Mouse (Mus musculus) ovary, adult 18-20 months (tissue): Measurements from ENCODE around the gene Slc30a4.

ENCODE experiments used
- DNase-seq: peaks from one replicate; pipeline ENCODE4 v3.0.0; 2022; ENCODE audit warnings: low spot score, mixed read lengths

The Slc30a4 gene

DNA sequence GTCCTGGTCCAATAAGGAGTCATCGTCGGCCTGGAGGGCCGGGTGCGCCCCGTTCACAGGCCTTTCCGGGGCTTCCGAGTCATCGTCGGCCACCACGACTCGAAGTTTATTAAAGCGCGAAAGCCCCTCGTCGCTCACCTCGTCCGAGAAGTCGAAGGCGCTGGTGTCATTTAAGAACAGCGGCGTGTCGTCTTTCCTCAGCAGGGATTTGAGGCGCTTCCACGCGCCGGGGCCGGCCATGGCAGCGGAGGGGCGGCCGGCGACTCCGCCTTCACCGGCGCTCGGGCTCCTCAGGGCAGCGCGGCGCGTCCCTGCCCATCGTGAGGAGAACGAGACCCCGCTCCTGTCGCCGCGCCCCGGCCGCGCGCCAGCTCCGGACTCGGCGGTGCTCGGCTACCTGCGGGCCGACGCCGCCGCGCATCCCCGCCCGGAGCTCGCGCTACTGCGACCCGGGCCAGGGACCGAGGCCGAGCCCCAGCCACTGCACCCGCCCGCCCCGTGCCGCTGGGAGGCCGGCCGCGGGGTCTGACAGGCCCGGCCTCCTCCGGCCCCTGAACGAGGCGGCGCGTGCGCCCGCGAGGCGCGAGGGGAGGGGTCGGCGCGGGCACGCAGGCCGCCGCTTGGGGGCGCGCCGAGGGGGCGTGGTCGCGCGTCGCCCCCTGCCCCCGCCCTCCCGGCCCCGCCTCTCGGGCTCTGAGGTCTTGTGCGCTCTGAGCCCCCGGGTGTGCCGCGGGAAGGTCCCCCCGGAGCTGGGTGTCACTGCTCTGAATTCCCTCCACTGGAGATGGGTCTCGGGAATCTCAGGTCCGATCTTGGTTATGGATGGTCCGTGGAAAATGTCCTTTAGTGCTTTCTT lies at the start of gene Slc30a4:
Slc30a4 (minus strand) TSS at position 483 of the 856 bp plus-strand sequence.
- DNase-seq: peak; percentile 77

DNA sequence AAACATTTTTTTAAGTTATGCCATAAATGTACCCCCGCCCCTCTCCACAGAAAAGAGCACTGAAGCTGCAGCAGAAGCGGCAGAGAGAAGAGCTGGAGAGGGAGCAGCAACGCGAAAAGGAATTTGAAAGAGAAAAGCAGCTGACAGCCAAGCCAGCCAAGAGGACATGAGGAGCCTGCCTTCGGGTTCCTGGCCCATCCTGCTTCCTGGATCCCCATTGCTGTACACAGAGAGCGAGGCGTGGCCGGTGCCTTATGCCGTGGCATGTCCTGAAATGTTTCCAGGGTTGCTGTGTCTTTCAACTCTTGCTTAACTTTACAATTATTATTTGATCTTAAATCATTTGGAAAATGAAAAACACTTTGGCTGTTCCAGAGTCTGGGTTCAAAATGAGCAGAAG lies 44.0 kb upstream of the Slc30a4 start:
- DNase-seq: no peak

DNA sequence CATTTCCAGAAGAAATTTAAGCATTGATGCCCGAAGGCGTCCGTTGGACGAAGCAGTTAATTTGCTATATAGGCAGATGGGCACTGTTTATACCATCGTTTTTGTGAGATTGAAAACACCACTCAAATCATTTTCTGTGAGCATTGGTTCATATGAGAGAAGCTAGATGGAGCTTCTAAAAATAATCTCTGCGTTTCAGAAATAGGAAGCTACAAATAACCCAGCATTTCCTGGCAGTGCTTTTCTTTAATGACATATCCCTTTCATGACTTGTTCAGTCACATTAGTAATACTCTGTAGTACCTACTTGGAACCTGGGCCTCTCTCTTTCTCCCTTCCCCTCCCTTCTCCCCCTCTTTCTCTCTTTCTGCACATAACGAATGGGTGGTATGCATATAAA lies 36.6 kb upstream of the Slc30a4 start:
- no peak for DNase-seq

DNA sequence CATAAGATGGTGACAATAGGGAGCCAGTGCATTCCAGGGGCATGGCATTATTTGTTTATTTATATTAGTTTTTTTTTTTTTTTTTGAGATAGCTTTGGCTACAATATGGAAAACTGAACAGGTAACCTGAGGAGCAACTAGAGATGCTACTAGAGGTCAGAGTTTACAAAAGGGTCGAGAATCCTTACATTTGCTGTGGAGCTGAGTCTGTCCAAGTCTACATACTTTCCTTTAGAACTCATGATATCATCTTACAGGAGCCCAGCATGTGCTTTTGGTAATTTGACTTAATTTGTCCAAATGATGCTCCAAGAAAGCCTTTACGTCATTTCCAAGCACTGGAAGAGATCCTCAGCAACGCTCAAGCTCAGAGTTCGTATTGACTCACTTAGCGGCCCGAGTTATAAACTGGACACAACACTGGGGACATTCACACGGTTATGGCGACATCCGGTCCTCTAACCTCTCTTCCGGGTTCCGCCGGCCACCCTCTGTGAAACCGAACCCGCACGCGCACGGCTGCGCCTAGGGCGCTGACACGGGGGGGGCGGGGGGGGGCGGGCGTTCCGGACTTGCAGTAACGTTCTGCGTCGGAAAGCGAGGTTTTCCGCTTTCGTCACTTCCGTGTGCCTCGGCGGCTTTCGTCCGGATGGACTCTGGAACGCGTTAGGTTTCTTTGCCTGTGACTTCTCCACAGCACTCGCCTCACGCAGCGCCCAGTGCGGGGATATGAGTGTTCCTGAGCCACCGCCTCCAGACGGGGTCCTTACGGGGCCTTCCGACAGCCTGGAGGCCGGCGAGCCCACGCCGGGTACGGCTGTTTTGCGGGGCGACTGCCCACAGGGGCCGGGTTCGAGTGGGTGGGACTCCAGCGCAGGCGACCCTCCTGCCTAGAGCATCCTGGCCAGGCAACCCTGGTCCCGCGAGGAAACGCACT lies 35.7 kb upstream of the Slc30a4 start, which contains the start of gene Bloc1s6:
Bloc1s6 (plus strand) TSS at position 610 of the 937 bp plus-strand sequence.
- DNase-seq: peak; percentile 80

DNA sequence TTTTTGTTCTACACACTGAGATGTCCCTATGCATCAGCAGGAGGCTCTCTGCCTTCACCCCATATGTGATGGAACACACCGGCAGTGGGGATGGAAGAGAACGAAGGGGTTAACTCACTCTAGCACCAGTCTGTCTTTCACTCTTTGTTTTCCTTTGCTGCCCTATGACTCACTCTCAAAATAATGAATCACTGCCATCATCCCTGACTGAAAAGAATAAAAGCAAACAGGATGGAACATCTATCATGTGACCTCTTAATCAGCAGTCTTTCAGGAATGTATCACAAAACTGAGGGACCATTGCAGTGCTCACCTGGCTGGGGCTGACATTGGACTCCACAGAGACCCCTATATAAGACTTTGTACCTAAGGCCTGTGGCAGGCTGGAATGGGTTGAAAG lies 29.0 kb upstream of the Slc30a4 start:
- no peak for DNase-seq

DNA sequence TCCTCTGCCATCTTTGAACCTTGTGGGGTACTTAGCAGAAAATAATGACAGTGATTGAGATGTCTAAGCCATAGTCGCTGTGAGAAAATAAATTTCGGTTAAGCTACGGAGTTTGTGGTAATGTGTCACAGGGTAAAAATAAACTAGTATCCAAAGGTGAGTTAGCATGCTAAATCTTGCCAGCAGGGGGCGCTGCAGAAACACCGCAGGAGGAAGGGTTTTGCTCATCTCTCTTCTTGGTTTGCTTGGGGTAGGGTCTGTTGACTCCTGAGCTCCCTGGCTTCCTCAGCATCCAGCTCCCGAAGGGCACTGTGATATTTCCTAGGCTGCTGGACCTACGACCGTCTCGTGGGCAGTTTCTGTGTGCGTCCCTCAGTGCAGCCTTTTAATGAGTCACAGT lies 23.1 kb upstream of the Slc30a4 start:
- no peak for DNase-seq

DNA sequence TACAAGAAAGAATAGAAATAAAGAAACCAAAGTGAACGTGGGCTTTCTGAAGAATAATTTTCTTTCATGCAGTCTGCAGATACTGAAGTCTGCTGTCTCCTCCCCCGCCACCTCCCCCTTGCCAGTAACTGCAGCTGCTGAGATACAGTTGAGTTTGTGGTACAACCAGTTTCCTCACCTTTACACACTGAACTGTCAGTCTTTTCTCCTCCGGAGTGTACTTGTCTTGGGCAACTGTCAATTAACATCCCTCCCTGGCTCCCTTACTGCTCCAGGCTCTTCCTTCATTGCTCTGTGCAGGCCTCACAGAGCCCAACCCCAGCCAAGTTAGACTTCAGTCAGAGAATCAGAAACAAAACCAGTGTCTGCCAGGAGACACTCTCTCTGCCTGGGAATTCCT lies 18.1 kb upstream of the Slc30a4 start:
- DNase-seq: no peak

DNA sequence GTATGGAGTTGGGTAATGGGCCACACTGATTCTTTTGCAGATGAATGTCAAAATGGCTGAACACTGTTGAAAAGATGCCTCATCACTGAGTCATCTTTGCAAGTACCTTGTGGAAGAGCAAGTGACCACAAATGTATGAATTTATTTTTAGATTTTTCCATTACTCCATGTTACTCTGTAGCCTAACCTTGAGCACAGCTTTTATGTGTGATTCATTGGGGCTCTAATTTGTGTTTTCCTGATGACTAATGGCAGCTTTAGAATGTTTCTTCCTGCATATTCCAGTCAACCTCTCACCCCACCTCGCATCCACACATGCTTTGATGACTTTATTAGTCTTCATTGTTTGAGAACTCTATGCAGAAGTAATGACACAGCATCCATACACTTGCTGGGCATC lies 16.8 kb upstream of the Slc30a4 start:
- DNase-seq: no peak

DNA sequence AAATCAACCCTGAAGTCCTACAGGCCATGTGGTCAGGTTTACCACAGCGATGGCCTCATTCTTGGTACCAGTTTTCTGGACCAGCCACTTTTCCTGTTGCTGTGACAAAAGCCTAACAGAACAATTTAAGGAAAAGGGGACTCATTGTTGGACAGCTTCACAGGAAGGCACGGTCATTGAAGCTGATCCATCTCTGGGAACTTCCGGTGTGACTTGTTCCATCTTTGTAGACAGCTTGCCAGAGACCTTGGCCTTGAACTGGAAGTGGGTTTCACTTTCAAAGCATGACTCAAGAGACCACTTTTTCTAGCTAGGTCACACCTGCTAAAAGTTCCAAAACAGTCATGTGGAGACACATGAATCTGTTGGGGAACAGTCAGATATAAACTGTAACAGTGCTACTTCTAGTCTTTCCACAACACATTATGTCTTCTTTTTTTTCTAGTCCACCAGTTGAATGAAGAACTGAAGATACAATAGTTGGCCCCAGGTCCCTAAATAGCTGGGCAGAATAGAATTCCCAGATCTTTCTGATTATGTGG lies 13.9 kb upstream of the Slc30a4 start:
- no peak for DNase-seq

DNA sequence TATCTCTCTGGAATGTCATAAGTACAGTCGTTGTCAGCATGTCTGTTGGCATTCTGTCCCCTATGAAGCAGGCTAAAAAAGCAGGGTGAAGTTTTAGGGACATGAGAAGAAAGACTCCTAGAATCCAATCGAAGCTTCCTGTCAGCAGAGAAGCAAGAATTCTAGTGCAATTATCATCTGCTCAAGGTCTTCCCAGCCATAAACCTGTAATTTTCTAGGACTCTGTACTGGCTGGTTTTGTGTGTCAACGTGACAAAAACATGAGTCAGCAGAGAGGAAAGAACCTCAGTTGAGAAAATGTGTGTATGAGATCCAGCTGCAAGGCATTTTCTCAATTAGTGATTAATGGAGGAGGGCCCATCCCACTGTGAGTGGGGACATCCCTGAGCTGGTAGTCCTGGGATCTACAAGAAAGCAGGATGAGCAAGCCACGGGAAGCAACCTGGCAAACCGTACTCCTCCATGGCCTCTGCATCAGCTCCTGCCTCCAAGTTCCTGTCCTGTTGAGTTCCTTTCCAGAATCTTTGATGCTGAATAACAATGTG lies 12.8 kb upstream of the Slc30a4 start:
- DNase-seq: no peak

DNA sequence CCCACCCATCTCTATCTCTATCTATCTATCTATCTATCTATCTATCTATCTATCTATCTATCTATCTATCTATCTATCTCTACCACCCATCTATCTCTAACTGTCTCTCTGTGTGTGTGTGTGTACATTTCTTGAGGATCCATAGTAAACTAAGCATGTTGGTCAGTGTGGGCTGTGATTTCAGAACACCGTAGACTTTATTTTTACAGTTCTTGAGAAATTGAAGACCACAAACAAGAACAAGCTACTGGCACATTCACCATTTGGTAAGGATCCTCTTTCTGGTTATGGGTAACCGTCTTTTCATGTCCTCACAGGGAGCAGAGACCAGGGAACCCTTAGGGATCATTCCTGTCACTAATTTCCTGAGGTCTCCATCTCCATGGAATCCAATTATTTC lies 10.4 kb upstream of the Slc30a4 start:
- no peak for DNase-seq

DNA sequence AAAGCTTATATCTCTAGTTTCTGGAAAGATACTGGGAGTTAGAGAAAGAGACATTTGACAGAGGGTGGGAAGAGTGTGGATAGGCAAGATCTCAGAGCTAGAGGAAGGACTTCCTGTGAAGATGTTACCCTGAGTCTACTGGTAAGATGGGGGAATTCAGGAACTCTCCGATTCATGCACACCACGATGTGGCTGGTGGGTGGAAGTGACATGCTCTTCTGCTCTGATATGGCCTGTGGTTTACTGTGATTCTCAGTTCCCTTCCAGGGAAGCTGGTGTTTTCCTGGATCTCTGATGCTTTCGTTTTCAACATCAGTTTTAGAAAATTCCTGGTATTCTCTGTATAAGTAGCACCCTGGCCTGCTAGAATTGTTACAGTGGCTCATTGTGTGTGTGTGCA lies 9.4 kb upstream of the Slc30a4 start:
- DNase-seq: no peak

DNA sequence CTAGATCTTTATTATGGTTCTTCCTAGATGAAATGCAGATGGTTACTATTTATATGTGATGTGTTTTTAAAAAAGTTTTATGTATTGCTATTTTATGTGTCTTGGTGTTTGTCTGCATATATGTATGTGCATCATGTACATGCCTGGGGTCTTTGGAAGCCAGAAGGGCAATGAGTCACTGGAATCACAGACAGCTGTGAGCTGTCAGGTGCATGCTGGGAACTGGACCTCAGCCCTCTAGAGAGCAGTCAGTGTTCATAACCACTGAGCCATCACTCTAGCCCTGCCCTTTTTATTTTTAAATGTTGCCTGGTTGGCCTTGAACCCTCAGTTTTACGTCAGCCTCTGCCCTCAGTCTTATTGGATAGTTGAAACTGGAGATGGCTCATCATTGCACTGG lies 6.7 kb upstream of the Slc30a4 start:
- no peak for DNase-seq

DNA sequence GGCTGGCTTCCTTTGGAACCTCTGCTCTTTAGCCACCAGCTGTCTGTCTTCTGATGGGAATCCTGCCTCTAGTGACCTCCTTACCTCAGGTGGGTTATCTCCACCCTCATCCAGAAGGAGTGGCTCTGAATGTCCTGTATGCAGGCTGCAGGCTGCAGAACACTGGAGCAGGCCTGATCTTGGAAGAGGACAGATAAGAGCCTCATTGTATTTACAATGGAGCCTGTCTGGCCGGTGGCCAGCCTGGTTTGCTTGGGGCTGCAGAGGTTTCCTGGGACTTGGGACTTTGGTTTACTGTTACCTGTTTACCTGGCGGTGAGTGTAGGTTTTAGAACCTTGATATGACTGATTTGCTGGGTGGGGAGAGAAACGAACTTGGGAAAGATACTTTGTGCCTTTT lies 5.6 kb upstream of the Slc30a4 start:
- DNase-seq: no peak

DNA sequence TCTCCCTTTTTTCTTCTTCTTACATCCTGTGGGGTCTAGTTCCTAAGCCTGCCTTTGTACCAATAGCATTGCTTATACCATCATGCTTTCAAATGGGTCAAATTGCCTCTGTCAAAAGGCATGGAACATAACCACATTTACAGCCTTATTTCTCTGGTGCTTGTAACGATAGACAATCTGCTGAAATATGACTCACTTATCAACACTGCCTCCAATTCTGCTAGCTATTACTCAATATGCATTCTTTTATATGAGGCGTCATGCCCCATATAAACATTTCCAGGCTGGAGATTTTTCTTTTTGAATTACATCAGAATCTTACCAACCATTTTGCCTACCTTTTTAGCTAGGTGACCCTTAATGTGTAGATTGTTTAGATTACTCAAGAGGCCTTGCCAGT lies 2.1 kb upstream of the Slc30a4 start:
- no peak for DNase-seq

DNA sequence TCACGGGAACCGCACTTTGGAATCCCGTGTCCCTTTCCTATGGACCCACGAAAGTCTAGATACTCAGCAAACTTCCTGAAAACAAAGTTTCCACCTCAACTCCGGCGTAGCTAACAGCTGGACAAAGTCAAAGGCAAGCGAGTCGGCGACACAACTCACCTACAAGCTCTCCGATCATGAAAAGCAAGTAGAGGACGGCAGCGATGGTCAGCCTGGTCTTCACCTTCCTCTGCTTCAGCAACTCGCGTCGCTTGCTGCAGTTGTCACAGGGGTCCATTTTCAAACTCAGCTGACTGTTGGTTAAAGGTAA lies 637 bp downstream of the Slc30a4 start:
- DNase-seq: no peak

DNA sequence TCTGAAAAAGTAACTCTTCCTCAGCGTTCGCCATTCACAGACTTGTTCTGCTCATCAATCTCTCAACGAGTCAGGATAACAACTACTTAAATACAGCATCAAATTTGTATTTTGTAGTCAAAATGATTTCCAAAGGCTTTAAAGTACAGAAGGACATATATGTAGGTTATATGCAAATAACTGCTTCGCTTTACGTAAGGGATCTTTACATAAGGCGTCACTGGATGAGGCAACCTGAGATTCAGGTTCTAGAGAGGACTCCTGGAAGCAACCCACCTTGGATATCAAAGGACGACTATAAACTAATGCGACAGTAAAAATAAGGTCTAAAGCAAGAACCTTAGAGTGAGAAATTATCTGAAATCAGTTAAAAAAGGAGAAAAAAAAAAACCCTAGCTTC lies 1.5 kb downstream of the Slc30a4 start:
- no peak for DNase-seq

DNA sequence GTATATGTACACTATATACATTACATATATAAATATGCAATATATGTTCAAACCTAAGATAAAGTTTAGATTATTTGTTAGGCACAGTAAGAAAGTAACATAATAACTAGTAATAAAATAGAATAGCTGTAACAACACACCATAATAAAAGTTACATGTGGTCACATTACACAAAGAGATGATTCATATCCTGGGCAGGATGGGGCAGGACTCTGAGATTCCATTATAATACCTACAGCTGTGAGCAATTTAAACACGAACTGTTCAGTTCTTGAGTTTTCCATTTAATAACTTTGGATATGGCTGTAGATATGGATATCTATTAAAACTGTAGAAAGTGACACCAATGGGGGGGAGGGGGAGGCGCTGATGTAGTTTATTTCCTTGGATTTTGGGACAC lies 4.9 kb downstream of the Slc30a4 start:
- no peak for DNase-seq

DNA sequence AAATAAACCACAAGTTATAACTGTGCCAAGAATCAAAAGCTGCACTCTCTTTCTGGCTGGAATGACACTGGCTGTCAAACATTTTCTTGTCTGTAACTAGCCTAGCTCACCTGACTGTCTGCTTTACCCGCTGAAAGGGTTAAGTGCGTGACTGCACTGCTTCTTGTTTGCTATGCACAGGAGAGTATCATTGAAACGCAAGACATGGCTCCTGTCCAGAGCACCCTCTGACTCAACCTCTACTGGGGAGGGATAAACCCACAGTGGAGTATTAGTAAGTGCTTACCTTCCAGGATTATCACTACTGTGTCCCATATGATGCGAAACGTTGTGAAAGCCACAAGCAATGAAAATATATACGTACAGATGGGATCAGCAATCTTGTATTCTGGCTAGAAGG lies 15.8 kb downstream of the Slc30a4 start:
- no peak for DNase-seq

DNA sequence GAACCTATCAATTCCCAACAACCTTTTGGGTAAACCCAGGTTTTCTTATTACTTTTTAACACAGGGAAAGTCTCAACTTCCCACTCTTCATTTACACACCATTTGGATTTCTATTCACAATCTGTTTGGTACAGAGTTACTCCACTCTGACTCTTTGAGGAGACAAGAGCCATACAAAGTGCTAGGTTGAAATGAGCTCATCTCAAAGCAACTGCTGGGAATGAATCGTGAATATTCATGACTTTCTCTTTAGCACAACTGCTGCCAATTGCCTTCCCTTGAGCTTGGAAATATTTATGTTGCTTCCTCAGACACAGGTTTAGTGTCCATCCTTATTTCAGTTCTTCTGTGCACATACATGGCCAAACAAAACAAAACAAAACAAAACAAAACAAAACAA lies 18.8 kb downstream of the Slc30a4 start:
- DNase-seq: no peak

DNA sequence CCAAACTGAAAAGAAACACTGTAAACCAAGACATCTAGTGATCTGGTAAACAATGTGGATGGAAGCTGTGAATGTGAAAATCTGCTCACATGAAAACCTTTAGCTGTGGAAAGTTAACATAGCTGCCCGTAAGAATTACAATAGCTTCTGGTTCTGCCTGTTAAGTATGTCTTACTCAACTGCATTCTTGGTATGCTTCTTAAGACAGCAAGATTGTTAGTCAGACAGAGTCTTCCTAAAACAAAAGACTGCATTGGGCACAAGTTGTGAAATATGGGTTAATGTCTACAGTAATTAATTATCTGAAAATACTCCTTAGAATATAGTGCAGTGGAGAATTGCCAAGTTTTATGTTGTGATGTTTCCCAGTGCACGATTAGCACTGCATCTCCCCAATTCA lies 19.9 kb downstream of the Slc30a4 start:
- no peak for DNase-seq

DNA sequence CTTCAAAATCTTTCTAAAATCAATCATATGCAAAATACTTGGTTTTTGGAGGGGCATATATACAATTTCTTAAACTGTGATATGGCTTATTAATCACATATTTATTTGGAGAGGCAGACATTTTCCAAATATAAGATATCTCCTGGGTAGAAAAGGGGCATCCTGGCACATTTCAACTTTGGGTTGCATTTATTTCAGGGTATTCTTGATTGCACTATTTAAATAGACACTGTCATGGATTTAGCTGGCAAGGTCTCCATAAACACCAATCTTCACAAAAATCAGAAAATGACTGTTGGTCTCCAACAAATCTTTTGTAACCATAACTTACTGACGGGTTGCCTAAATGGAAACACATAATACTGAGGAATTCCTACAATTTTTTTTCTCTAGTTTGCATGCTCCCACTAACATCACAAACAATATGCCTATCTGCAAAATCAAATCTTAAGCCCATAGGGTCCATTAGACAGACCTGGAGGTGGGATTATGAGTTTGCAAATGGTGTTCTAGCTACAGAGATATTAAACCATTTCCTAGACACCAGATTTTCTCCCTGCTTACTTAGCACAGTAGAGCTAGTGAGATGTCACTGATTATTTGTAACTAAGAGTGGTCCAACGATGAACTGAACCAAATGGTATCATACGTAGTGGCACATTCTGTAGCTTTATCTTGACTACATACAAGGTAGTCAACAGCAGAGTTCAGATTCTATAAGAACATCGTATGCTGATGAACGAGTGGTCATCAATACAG lies 20.9 kb downstream of the Slc30a4 start:
- no peak for DNase-seq
